Mouse (Mus musculus) heart, postnatal 0 days (tissue): ENCODE results near the gene Hsdl1.

ENCODE experiments used
- CTCF ChIP-seq: IDR thresholded peaks from 2 replicates; pipeline ENCODE4 v1.5.1; 2016; ENCODE audit warnings: antibody characterized with exemption, control low read depth, low read depth
- EP300 ChIP-seq: IDR thresholded peaks from 2 replicates; pipeline ENCODE4 v1.6.1; 2016; ENCODE audit warnings: antibody characterized with exemption, low read depth

GRCm38 (mm10) chr8:119555861-119556260 lies 19.1 kb downstream of the Hsdl1 start:
- no peak for TF ChIP-seq CTCF
- no peak for TF ChIP-seq EP300
